Mouse (Mus musculus) ES-Bruce4 (cell line): ENCODE measurements around the gene Dock9.

ENCODE experiments used
- CTCF ChIP-seq: IDR thresholded peaks from one replicate; pipeline ENCODE4 v1.8.1; 2011; ENCODE audit warnings: low read depth, low read length
- EP300 ChIP-seq: IDR thresholded peaks from 2 replicates; pipeline ENCODE4 v1.6.1; 2011; ENCODE audit warnings: low read depth, low read length; ENCODE audit not compliant: insufficient read depth
- POLR2A ChIP-seq: IDR thresholded peaks from one replicate; pipeline ENCODE4 v1.8.1; 2011; ENCODE audit warnings: low read length; ENCODE audit not compliant: insufficient read depth

- TF ChIP-seq CTCF, result no peak
- no peak for TF ChIP-seq EP300
- TF ChIP-seq POLR2A, result no peak
These were observed 83.4 kb downstream of the Dock9 start for GRCm38 (mm10) chr14:121714268-121714667.
